Mouse (Mus musculus) G1E (cell line): ENCODE measurements around the gene Eps8.

Experiments
- CTCF ChIP-seq: IDR thresholded peaks from 2 replicates; pipeline ENCODE4 v1.5.1; 2012; ENCODE audit warnings: low read depth, low read length, inconsistent platforms, mixed read lengths
- GATA1 ChIP-seq: IDR thresholded peaks from 2 replicates; pipeline ENCODE4 v1.6.1; 2012; ENCODE audit warnings: borderline replicate concordance, low read length, inconsistent platforms, mixed read lengths
- TAL1 ChIP-seq: conservative IDR thresholded peaks from 2 replicates; pipeline ENCODE4 v1.6.1; 2012; ENCODE audit warnings: low read depth, low read length, inconsistent platforms, mixed read lengths

DNA sequence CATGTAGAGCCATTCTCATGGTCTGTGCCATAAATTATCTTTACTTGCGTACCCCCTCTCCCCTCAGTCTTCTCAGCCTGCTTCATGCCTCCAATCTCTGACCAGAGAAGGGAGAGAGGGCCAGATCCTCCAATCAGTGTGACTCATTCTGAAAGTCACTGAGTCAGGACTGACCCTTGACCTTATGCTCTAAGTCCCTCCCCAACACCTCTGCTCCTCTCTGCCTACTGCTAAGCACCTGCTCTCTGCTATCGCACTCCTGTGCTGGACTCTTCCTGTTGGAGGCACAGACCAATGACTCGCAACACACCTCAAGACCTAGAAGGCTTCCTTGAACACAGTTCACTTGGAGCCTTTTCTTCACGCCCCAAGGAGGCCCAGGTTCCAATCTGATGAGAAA lies 162.1 kb downstream of the Eps8 start:
- TF ChIP-seq CTCF (no peak), GATA1 (no peak), TAL1 (no peak)
